Mouse (Mus musculus): Measurements from ENCODE around the gene C1rl. TPM values are rescaled to one million over a fixed set of nuclear protein-coding genes. Genes with fewer than 3 reads are reported as not detected.
"Not testable (repeated sequence)": the region's sequence is repeated elsewhere in the genome, so short reads cannot be mapped to it uniquely, and the experiment has no call there.

The C1rl gene
- polyA plus RNA-seq, 1 experiment from 2014 or later, result 0.08 TPM

DNA sequence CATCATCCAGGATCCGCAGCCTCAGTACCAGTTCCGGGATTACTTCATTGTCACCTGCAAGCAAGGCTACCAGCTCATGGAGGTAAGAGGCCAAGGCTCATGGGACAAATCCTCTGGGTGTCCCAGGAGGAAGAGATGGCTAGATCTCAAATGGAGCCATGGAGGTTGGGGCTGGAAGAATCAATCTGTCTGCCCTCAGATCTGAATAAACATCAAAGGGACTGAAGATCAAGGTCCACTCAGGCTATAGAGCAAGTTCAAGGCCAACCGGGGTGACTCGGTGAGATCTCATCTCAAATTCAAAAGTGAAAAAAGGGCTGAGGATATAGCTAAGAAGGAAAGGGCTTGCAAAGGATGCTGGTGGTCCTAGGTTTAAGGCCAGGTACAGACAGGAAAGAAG is 24.8 kb downstream of the C1rl start:
- H3K4me3 ChIP-seq; H3K27me3 ChIP-seq; H3K4me1 ChIP-seq; H3K4me2 ChIP-seq (replicated peaks); H3K9ac ChIP-seq (replicated peaks); ATAC-seq (replicated peaks); H3K36me3 ChIP-seq; H3K27ac ChIP-seq (replicated peaks); H3K9me3 ChIP-seq: not testable (repeated sequence)
- WGBS, result 90% methylated on average over 4 of the region's 4 CpGs

DNA sequence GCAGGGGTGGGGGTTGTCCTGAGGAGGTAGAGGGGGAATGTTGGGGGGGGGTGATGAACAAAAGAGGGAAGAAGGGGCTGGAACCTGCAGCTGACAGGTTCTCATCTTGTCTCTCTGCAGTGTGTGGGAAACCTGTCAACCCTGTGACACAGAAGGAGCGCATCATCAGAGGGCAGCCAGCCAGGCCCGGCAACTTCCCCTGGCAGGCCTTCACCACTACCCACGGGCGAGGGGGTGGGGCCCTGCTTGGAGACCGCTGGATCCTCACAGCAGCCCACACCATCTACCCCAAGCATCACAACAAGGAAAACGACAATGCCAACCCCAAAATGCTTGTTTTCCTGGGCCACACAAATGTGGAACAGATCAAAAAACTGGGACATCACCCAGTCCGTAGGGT is 29.2 kb downstream of the C1rl start:
- not testable (repeated sequence) for H3K27me3 ChIP-seq; H3K36me3 ChIP-seq; ATAC-seq (replicated peaks); H3K9ac ChIP-seq (replicated peaks); H3K4me2 ChIP-seq (replicated peaks); H3K4me1 ChIP-seq; H3K4me3 ChIP-seq; H3K27ac ChIP-seq (replicated peaks); H3K9me3 ChIP-seq
- WGBS, result 65% methylated on average over 7 of the region's 7 CpGs

DNA sequence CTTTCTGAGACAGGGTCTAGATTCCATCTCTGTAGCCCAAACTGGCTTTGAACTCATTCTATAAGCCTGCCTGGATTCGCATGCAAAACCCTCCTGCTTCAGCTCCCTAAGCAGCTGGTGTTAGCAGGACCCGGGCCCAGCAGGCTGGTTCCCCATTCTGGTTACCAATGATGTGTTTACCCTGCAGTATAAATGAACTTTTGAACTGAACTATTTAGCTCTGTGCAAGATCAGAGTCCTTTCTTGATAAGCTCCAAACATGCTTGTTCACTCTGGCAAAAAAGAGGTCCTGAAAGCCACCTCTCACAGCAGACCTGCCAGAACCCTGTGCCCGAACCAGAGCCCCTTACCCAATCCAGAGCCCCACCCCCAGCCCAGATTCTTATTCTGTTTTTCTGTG is 35.0 kb downstream of the C1rl start:
- no peak overlapping the region for H3K27ac ChIP-seq (replicated peaks)
- no peak overlapping the region for H3K4me2 ChIP-seq (replicated peaks)
- 79% methylated on average over 3 of the region's 3 CpGs for WGBS
- H3K9me3 ChIP-seq, result no peaks in the 10 kb centered on the region
- H3K27me3 ChIP-seq, result no peaks in the 10 kb centered on the region
- H3K36me3 ChIP-seq, result no peaks in the 10 kb centered on the region
- no peak for ATAC-seq (replicated peaks)
- no peak overlapping the region for H3K9ac ChIP-seq (replicated peaks)
- no peaks in the 10 kb centered on the region for H3K4me1 ChIP-seq
- no peak overlapping the region for H3K4me3 ChIP-seq

DNA sequence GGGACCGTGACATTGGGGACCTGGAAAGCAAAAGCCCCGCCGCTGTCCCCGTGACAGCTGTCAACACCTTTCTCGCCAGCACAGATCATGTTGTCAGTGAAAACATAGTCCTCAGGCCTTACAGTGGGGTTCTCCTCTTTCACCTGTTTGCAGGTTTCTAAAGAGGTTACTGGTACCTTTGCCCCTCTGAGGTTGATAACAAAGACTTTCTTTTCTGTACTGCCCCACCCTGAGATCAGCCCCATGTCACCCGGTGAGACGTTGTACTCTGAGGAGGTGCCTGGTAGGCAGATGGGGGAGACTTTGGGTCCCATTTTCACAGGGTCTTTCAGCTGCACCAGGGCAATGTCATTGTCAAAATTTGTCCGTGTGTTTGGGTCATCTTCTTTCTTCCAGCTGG is 38.2 kb downstream of the C1rl start:
- 90% methylated on average over 8 of the region's 8 CpGs for WGBS
- Histone ChIP-seq H3K4me2 (replicated peaks) (no peak overlapping the region), H3K9me3 (no peaks in the 10 kb centered on the region), H3K27me3 (no peaks in the 10 kb centered on the region), H3K9ac (replicated peaks) (no peak overlapping the region), H3K27ac (replicated peaks) (no peak overlapping the region), H3K4me1 (no peaks in the 10 kb centered on the region), H3K36me3 (no peaks in the 10 kb centered on the region), H3K4me3 (no peak overlapping the region)
- no peak for ATAC-seq (replicated peaks)

DNA sequence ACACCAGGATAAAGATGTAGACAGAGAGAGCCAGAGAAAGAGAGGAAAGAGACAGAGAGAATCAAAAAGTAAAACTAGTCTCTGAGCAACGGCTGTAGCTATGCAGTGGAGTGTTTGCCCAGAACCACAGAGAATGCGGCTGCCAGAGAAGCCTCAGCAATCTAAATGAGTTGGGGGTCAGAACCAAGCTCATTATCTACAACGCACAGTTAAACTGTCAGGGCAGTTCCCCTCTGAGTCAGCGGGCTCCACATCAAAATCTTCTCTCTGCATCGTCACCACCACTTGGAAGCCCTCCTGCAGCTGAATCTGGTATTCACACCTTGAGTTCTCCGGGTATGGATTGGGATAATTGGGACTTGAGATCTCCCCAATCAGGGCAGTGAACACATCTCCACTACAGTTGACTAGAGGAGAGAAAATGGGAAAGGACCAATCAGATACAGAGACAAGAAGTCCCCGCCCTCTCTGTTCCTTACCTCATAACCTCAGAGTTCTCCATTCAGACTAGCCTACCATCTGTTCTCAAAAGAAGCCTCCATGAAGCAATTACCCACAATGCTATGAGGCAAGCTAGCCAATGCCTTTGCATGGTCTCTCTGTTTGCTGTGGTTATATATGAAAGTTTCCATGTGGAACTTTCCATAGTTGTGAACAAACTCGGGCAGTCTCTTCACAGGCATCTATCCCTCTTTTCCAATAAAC is 43.4 kb downstream of the C1rl start:
- H3K9ac ChIP-seq (replicated peaks); H3K27me3 ChIP-seq; H3K4me3 ChIP-seq; ATAC-seq (replicated peaks); H3K9me3 ChIP-seq; H3K27ac ChIP-seq (replicated peaks); H3K4me2 ChIP-seq (replicated peaks); H3K36me3 ChIP-seq; H3K4me1 ChIP-seq: not testable (repeated sequence)
- WGBS, result 80% methylated on average over 8 of the region's 8 CpGs

DNA sequence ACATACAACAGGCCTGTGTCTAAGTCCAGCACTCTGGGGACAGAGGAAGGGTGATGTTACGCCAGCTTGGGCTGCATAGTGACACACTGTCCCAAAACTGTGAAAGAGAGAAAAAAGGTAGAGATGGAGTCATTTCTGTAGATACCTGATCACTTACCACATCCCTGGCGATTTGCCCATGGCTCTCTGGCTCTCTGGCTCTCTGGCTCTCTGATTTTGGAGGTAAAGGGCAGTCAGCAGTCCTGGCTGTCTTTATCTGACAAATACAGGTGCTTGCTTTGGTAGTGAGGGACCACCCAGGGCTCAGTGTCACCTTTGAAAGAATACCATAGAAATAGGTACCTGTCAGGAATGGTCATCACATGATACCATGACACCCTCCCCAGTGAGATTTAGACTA is 48.3 kb downstream of the C1rl start:
- not testable (repeated sequence) for H3K27ac ChIP-seq (replicated peaks); H3K4me3 ChIP-seq; H3K27me3 ChIP-seq; H3K36me3 ChIP-seq; H3K9ac ChIP-seq (replicated peaks); H3K4me1 ChIP-seq; H3K4me2 ChIP-seq (replicated peaks); H3K9me3 ChIP-seq; ATAC-seq (replicated peaks)
- 82% methylated on average over 2 of the region's 2 CpGs for WGBS

DNA sequence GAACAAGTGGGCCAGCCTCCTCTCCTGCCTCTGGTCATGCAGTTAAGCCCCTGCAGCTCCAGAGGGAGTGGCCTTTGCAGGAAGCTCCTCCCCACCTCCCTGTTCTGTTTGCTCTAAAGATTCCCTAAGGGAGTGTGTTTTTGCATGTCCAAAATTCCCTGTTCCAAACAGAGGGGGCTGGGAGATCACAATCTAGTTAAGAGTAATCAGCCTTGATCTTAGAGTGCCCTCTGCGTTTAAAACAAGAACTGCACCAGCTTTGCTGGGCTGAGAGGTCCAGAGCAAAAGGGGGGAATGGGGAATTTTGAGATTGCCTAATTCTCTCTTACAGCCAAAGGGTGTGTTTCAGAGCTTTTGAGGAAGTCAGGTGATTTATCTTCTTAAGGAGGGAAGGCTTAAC is 49.4 kb downstream of the C1rl start, which contains the start of gene C1s1:
Gene C1s1 (minus strand): TSS at position 76 of the 400 bp plus-strand sequence.
- H3K36me3 ChIP-seq; H3K4me3 ChIP-seq; H3K27ac ChIP-seq (replicated peaks); H3K4me1 ChIP-seq; ATAC-seq (replicated peaks); H3K4me2 ChIP-seq (replicated peaks); H3K27me3 ChIP-seq; H3K9me3 ChIP-seq; H3K9ac ChIP-seq (replicated peaks): not testable (repeated sequence)
- 0% methylated on average over 1 of the region's 1 CpGs for WGBS

DNA sequence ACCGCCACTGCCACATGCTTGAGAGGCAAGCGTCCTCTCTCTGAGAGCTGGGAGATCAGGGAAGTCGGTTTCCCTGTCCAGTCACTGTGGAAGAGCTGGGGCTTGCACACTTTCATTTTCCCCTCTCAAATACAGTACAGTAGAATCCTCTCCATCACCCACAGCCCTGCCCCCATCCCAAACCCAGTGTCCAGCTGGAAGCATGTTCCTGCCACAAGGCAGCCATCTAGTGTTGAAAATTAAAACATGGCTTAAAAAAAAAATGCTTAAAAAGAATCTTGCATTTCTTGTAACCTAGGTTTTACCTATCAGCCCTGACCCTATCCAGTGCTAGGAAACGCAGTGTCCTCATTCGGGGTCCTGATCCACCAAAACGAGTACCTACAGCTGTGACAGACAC is 51.6 kb downstream of the C1rl start:
- Histone ChIP-seq H3K27me3 (no peaks in the 10 kb centered on the region), H3K4me3 (no peak overlapping the region), H3K9me3 (no peaks in the 10 kb centered on the region), H3K36me3 (no peaks in the 10 kb centered on the region), H3K27ac (replicated peaks) (no peak overlapping the region), H3K4me1 (no peaks in the 10 kb centered on the region), H3K9ac (replicated peaks) (no peak overlapping the region), H3K4me2 (replicated peaks) (no peak overlapping the region)
- ATAC-seq (replicated peaks), result no peak
- 88% methylated on average over 6 of the region's 6 CpGs for WGBS

DNA sequence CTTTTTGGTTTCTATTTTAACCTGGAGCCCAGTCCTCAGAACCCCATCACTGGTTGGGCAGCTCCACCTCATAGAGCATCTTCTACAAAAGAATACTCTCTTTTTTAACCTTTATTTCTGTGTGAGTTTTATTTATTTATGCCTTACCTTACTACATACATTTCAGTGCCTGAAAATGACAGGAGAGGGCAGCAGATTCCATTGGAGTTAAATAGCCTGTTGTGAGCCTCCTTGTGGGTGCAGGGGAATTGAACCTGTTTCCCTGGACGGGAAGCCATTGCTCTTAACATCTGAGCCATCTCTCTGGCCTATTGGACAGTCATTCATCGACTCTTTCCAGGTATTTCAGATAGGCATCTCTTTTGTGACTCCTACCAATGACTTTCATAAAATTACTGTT is 52.5 kb downstream of the C1rl start:
- 74% methylated on average over 2 of the region's 2 CpGs for WGBS

DNA sequence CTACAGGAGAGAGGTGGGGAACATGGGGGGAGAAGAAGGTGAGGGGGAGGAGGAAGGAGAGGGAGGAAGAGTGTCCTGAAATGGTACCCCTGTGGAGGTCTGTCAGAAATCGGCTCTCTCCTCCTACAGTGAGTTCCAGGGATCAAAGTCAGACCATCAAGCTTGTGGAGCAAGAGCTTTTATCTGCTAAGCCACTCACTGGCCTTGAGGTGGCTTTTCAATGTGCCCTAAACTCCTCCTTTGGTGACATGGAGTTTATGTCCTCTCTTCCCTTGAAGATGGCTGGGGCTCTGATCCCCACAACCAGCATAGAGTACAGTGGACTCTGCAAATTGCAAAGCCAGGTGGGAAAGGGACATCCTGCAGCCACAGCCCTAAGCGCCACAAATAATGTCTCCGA is 55.1 kb downstream of the C1rl start:
- H3K4me3 ChIP-seq; H3K27me3 ChIP-seq; H3K4me1 ChIP-seq; H3K36me3 ChIP-seq; ATAC-seq (replicated peaks); H3K9me3 ChIP-seq; H3K27ac ChIP-seq (replicated peaks); H3K4me2 ChIP-seq (replicated peaks); H3K9ac ChIP-seq (replicated peaks): not testable (repeated sequence)
- 81% methylated on average over 3 of the region's 3 CpGs for WGBS

More for the DNA sequence above, 52.5 kb downstream of the C1rl start:
- no peaks in the 10 kb centered on the region for H3K27me3 ChIP-seq
- H3K4me1 ChIP-seq, result no peaks in the 10 kb centered on the region
- H3K4me2 ChIP-seq (replicated peaks), result no peak overlapping the region
- H3K27ac ChIP-seq (replicated peaks), result no peak overlapping the region
- no peak for ATAC-seq (replicated peaks)
- no peaks in the 10 kb centered on the region for H3K9me3 ChIP-seq
- H3K4me3 ChIP-seq, result no peak overlapping the region
- H3K36me3 ChIP-seq, result no peaks in the 10 kb centered on the region
- H3K9ac ChIP-seq (replicated peaks), result no peak overlapping the region

DNA sequence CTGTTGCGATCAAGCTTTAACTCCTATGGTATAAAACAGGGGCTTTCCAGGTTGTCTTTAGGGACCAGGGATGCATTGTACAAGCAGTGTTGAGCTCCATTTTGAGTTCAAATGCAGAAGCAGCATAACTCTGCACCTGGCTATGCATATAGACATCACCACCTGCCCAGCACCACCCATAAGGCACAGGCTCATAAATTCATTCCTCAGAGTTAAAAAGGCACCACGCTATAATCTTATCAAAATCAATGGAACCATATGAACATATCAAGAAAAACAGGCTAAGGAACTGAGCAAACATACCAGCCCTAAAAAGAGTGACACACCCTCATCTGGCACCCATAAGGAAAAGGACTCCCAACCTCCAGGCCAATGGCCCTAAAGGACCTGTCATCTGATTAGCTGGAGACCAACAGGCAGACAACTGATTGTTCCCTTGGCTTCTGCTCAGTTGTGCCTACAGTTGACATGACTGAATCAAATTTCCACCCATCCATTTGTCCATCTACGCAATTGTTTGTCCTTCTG is 56.2 kb downstream of the C1rl start:
- Histone ChIP-seq H3K9ac (replicated peaks) (no peak overlapping the region), H3K4me1 (no peaks in the 10 kb centered on the region), H3K27ac (replicated peaks) (no peak overlapping the region), H3K4me2 (replicated peaks) (no peak overlapping the region), H3K4me3 (no peak overlapping the region), H3K36me3 (no peaks in the 10 kb centered on the region), H3K9me3 (no peaks in the 10 kb centered on the region), H3K27me3 (no peaks in the 10 kb centered on the region)
- WGBS, result 88% methylated on average over 3 of the region's 3 CpGs
- no peak for ATAC-seq (replicated peaks)

DNA sequence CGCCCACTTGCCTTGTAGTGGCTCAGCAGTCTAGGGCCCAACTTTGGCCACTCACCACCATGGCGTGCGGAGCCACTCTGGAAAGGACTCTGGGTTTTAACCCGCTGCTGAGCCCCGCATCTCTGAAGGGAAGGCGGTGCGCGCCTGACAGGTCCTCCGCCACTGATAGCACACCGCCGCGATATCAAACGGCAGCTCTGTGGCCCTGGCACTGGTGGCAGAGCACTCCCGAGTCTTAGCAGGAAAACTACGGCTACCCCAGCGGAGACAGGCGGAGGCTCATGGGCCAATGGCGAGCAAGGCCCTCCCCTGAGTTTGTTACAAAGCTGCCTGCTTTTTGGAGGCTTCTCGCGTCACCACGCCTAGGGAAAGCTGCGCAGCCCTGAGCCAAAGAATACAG is 59.9 kb downstream of the C1rl start:
- Histone ChIP-seq H3K27me3 (no peaks in the 10 kb centered on the region), H3K4me2 (replicated peaks) (no peak overlapping the region), H3K36me3 (no peaks in the 10 kb centered on the region), H3K9me3 (no peaks in the 10 kb centered on the region), H3K4me1 (no peaks in the 10 kb centered on the region), H3K9ac (replicated peaks) (no peak overlapping the region), H3K4me3 (no peak overlapping the region), H3K27ac (replicated peaks) (no peak overlapping the region)
- no peak for ATAC-seq (replicated peaks)
- WGBS, result 75% methylated on average over 22 of the region's 22 CpGs

DNA sequence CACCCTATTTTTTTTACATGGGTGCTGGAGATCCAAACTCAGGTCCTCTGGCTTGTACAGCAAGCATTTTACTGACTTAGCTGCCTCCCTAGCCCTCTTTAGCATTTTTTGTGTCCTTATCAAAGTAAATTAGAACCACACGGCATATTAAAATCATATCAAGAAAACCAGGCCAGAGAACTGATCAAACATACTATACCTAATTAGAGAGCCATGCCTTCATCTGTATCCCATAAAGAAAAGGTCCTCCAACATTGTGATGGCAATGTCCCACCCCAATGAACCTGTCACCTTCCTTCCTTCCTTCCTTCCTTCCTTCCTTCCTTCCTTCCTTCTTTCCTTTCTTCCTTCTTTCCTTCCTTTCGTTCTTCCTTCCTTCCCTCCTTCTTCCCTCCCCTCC is 63.0 kb downstream of the C1rl start:
- not testable (repeated sequence) for H3K4me1 ChIP-seq; H3K27me3 ChIP-seq; H3K9ac ChIP-seq (replicated peaks); H3K9me3 ChIP-seq; H3K36me3 ChIP-seq; H3K4me3 ChIP-seq; H3K27ac ChIP-seq (replicated peaks); ATAC-seq (replicated peaks); H3K4me2 ChIP-seq (replicated peaks)
- 77% methylated on average over 2 of the region's 2 CpGs for WGBS

All from forebrain, embryonic 15.5 days (tissue).